Mouse (Mus musculus) bone marrow, adult 2 months (tissue): ENCODE data around the gene Srsf10. TPM values are rescaled to one million over a fixed set of nuclear protein-coding genes. Genes with fewer than 3 reads are reported as not detected.

Experiments
- H3K27ac ChIP-seq: fragments of 200-500 bp; 2 replicates; pipeline ENCODE4 v1.5.1; 2012; ENCODE audit warnings: low read depth, mild to moderate bottlenecking, control low read depth, inconsistent platforms, low read length; ENCODE audit not compliant: control insufficient read depth, poor library complexity, insufficient read depth
- H3K4me1 ChIP-seq: fragments of 200-500 bp; 2 replicates; pipeline ENCODE4 v1.6.1; 2011; ENCODE audit warnings: low read length; ENCODE audit not compliant: control insufficient read depth, insufficient read depth
- H3K4me3 ChIP-seq: fragments of 200-500 bp; replicated peaks from 2 replicates; pipeline ENCODE3; 2011; ENCODE audit warnings: mild to moderate bottlenecking, low read depth, low read length, control low read depth; ENCODE audit not compliant: control insufficient read depth
- CTCF ChIP-seq: fragments of 200-500 bp; IDR thresholded peaks from 2 replicates; pipeline ENCODE4 v1.5.1; 2011; ENCODE audit warnings: low read length, control low read depth; ENCODE audit not compliant: control insufficient read depth, insufficient read depth
- POLR2A ChIP-seq: fragments of 200-500 bp; IDR thresholded peaks from 2 replicates; pipeline ENCODE4 v1.6.1; 2011; ENCODE audit warnings: low read depth, mild to moderate bottlenecking, control low read depth, low read length, borderline replicate concordance; ENCODE audit not compliant: control insufficient read depth
- WGBS: fragments of 180-500 bp; shearing (Covaris S2); methylation state at CpG from one replicate; pipeline ENCODE4 v1.1.7; 2018; 5-methylcytosine and 5-hydroxymethylcytosine counted together
- polyA plus RNA-seq: library from polyadenylated mRNA; stranded (reverse); fragments of >200 nt; gene quantifications from 2 replicates; pipeline ENCODE4 v1.2.4, GENCODE M21; 2011; ENCODE audit warnings: low replicate concordance; ENCODE audit not compliant: missing spikeins, insufficient read depth, insufficient read length

Gene Srsf10
- polyA plus RNA-seq, 1 experiment, result 300 TPM

DNA sequence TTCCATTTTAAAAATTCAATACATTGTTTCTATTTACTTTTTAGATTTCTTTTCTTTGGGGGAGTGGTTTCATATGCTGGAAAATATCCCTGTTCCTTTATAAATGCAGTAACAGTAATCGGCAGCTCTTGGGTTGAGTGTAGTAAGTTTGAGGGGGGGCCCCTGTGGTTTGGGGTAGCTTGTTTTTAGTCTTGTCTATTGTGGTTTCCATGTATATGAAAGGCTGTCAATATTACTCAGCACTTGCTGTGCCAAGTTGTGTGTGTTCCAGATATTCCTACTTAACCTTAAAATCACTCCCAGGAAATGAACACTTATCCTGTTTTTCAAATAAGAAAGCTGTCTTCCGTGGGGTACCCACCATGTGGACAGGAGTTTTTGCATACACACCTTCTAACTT, 13.4 kb downstream of the Srsf10 start:
- WGBS, result 12% methylated on average over 2 of the region's 2 CpGs
- H3K4me1 ChIP-seq, result no peaks in the 10 kb centered on the region; the same call in 1 of the 2 replicates
- no peak overlapping the region for H3K4me3 ChIP-seq
- no peak overlapping the region for H3K27ac ChIP-seq
- TF ChIP-seq POLR2A, result no peak
- no peak for TF ChIP-seq CTCF

DNA sequence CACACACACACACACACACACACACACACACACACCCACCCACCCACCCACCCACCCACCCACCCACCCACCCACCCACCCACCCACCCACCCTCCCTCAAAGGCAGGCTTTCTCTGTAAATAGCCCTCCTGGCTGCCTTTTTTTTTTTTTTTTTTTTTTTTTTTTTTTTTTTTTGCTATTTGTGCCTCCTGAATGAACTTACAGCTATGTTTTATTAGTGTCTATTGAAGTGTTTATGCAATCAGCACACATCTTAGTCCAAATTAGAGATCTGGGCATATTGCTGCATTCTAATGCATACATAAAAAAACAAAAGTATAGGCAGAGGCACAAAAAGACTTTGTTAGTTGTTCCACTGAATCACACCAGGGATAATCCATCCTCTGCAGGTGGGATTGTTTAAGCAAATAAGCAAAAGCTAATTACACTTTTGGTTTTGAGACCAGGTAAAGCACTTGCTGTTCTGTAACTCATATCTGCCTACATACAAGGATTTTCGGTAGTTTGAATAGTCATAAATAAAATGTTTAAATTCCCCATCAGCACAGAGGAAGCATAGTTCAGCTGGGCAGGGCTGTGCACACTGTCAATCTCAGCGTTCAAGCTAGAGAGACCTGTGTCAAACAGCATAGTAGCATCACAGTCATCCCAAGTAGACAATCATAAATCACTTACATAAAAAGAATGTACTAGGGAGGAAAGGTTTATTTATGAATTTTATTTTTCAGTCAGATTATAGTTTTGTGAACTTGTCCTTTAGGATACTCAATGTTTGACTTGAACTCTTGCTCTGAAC, 14.9 kb downstream of the Srsf10 start:
- WGBS, result 22% methylated on average over 2 of the region's 2 CpGs
- no peak overlapping the region for H3K4me3 ChIP-seq
- TF ChIP-seq POLR2A (no peak), CTCF (no peak)

DNA sequence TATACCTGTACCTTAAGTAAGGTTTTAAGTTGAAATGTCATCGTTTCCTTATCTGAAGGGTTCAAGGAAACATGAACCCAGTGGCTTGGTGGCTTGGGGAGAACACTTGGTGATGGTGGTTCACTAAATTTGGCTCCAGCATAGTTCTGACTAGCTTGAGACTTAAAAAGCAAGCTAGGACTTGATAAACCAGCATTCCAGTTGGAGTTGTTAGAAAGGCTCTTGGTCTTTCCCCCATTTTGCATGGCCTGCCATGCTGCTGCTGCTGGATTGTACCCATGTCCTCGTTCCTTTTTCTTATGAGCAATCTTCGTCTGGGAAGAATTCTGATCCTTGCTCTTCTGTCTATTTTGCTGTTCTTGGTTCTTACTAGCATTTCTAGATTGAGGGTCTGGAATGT, 16.5 kb downstream of the Srsf10 start:
- TF ChIP-seq CTCF (no peak), POLR2A (no peak)

More for the DNA sequence above, 14.9 kb downstream of the Srsf10 start:
- peaks cover 5% of the 10 kb centered on the region for H3K4me1 ChIP-seq
- no peak overlapping the region for H3K27ac ChIP-seq

DNA sequence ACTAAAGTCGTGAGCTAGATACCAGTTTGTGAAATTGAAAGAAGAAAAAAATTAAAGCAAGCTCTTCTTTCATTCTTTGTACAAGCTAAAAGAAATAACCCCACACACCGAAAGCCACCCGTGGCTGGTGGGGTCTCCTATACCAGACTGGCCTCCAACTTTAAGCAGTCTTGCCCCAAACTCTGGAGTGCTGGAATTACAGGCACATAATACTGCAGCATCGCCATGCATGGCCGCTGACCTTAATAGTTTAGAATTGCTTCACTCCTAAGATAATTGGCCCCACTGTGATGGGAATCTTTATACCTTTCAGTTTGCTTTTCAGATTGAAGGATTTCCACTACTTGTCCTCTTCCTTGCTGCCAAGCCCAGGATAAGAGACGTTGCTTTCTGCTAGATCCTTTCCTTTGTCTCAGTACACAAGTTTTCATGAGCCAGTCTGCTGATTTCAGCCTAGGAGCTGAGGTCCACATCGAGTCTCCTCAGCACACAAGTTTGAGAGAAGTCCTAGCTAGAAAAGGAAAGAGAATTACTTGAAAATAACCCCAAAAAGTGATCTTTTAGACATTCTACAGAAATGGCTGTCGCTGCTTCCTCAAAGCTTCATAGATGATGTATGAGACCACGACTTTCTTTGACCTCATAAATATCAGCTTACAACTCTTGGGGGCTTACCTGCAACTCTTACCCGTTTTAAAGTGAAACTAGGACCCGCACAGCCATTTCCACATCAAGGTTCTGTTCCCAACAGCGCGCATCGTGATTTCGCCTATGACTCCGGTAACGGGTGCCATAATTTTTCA, 17.2 kb downstream of the Srsf10 start:
- no peak for TF ChIP-seq POLR2A
- TF ChIP-seq CTCF, result no peak
- H3K4me1 ChIP-seq, result peaks cover 10% of the 10 kb centered on the region
- H3K4me3 ChIP-seq, result peak overlapping the region; percentile 73
- 5% methylated on average over 17 of the region's 17 CpGs for WGBS
- peak overlapping the region; percentile 99 for H3K27ac ChIP-seq

More for the DNA sequence above, 16.5 kb downstream of the Srsf10 start:
- Histone ChIP-seq H3K4me3 (no peak overlapping the region), H3K27ac (no peak overlapping the region), H3K4me1 (peaks cover 9% of the 10 kb centered on the region)
- 28% methylated on average over 3 of the region's 3 CpGs for WGBS

DNA sequence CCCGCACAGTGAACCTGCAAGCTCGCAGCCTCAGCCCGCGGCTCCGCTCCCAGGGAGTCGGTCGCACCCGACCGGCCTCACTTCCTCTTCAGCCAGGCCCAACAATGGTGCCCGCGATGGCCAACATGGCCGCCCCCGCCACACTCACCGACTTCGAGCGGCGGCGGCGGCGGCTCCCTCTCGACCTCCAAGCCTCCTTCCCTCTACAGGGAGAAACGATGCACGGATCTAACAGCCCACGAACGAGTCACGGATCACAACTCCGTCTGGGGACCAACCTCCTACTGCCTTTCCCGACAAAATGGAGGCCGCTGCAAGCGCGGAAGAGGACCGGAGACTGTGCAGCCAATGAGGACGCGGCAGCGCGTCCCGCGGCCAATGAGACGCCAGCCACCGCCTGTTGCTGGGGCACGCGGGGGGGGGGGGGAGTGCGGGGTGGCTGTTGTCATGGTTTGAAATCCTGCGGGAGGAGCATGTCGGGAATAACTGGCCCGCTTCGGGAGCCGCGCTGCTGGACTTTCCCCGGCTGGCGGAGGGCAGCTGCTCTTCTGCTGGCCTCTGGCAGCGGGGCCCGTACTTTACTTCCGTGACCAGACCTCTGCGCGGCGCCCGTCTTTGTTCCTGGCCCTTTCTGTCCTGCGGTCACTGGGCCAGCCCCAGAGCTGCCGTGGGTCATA, 18.1 kb downstream of the Srsf10 start, which contains the start of gene Pnrc2:
TSS of gene Pnrc2 (minus strand) at position 325 of the 677 bp plus-strand sequence.
- Histone ChIP-seq H3K4me3 (peak within 1 kb of the TSS; percentile 73), H3K4me1 (peaks cover 10% of the 10 kb centered on the region), H3K27ac (peak within 1 kb of the TSS; percentile 99)
- TF ChIP-seq CTCF (no peak), POLR2A (peak; percentile 73)
- under 1% methylated on average over 59 of the region's 60 CpGs for WGBS

DNA sequence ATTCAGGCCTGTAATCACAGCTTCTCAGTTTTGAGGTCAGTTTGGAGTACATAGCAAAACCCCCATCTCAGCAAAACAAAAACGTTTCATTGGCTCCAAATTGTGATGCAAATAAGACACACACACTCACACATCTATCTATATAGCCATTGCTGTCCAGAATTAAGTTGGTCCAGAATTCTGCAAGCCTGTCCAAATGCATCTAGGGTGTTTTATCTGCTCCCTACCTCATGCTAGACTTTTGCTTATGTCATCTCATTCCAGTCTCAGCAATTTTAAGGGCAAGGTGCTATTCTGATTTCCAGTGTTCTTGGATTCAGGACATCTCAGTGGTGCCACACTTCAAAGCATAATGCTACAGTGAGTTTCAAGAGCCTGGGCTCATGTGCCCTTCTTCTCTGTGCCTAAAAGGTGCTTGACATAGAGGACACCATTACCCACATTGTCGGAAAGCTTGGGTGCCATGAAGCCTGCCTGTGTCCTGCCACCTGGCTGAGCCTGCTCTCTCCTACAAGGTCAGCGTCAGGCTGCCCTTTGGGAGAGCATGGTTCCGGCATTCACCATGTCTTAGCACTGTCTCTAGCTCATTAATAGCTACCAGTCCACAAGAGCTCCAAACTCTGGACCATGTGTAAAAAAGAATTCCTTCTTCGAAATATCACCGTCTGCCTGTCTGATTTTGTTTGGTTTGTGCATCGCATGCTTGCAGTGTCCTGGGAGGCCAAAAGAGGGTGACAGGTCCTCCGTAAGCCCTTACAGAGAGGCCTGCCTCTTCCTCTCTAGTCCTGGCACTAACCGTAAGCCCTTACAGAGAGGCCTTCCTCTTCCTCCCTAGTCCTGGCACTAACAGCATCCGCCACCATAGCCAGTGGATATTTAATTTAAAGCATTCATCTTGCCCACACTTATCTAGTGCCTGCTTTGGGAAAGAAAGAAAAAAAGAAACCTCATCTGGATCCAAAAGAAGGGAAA, 19.3 kb downstream of the Srsf10 start:
- TF ChIP-seq CTCF (no peak), POLR2A (no peak)
- 47% methylated on average over 10 of the region's 10 CpGs for WGBS
- Histone ChIP-seq H3K27ac (peak overlapping the region; percentile 84), H3K4me1 (peaks cover 10% of the 10 kb centered on the region), H3K4me3 (no peak overlapping the region)

DNA sequence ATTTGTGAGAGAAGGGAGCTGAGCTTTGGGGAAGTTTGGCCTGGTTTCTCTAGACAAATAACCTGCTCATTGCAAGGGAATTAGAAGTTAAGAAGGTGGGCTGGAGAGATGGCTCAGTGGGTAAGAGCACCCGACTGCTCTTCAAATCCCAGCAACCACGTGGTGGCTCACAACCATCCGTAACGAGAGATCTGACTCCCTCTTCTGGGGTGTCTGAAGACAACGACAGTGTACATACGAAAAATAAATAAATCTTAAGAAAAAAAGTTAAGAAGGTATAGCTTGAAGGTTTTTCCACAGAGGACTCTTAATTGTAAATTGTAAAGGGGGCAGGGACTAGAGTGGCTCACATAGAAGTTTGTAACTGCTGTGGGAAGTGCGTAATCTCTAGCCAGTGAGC, 20.0 kb downstream of the Srsf10 start:
- H3K4me1 ChIP-seq, result peaks cover 10% of the 10 kb centered on the region
- H3K27ac ChIP-seq, result peak overlapping the region; percentile 84
- 17% methylated on average over 7 of the region's 7 CpGs for WGBS
- H3K4me3 ChIP-seq, result no peak overlapping the region
- TF ChIP-seq POLR2A (no peak), CTCF (no peak)
